Mouse (Mus musculus): Measurements from ENCODE around the gene Nsd1.

GRCm38 (mm10) chr13:55249246-55249645 is 39.7 kb downstream of the Nsd1 start:
- TF ChIP-seq CTCF (IDR thresholded peaks at IDR 0.05) = no peak
- TF ChIP-seq EP300 (IDR thresholded peaks at IDR 0.05) = no peak

All from lung, postnatal 0 days (tissue).